Mouse (Mus musculus) adrenal gland (tissue): ENCODE measurements around the gene Olfr1360.

Experiments
- intact Hi-C: fragments of 180-260 bp; cut with DNase I; formaldehyde crosslinking; loops from one replicate; pipeline ENCODE4 v1.15.1; 2025
- microRNA-seq, 2 experiments: library from miRNA; unstranded; fragments of <30 nt; microRNA quantifications; one replicate each; pipeline ENCODE4; 2019

Olfr1360 gene

DNA sequence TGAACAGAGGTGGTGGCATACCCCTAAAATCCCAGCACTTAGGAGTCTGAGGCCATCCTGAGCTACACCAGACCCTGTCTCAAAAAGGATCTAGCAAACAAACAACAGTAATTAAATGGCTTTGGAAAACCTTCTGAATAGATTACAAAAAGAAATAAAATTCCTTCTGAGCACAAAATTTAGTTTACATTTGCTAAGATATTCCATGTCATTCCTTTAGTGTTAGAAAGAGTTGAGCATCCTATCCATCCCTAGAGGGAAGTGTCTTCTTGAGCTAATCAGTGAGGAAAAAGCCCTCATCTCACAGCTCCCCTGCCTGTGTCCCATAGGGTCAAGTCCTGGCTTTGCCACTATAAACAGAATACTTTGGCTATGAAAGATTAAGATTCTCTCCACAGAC lies 20.6 kb upstream of the Olfr1360 start, which contains the start of gene Olfr1359:
Gene Olfr1359, plus strand, starts transcription at position 301 of the 400 bp plus-strand sequence.
- intact Hi-C loops: no loop called here

GRCm38 (mm10) chr13:21663286-21663685 lies 13.9 kb downstream of the Olfr1360 start, which contains the start of gene Olfr1361:
Gene Olfr1361 (minus strand): TSS chr13:21663386.
- intact Hi-C loops: no loop called here

DNA sequence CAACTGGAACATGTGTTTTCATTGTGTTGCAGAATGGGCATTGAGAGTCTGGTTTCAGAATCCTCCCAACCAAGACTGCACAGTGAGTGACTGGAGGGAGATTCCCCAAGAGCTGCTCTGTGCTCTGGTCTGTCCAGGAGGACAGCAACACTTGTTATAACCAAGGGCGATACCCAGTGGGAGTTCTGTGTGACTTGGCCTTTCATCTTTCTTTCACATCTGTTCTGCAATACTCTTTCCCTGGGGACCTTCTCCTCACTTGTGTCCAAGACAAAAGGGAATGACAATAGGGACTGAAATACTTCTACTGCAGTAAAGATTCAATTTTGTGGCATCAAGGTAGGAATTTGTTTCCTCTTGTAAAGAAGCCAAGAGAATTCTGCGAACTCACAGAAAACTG lies 34.8 kb downstream of the Olfr1360 start, which contains the start of gene Olfr11:
Gene Olfr11, minus strand, starts transcription at position 101 of the 400 bp plus-strand sequence.
- intact Hi-C loops: no loop called here

Small RNA genes within 50 kb of the gene (microRNA-seq; reads per million reads assigned to microRNA genes)
- gene Gm44357 (0 reads per million in 2 experiments), gene Gm44367 (0 reads per million in 2 experiments)
